Mouse (Mus musculus): ENCODE measurements around the gene Fam131c.

GRCm38 (mm10) chr4:141406516-141407299 is 38.7 kb downstream of the Fam131c start:
- TF ChIP-seq GATA1 (IDR thresholded peaks at IDR 0.05; ENCODE audit: borderline replicate concordance, low read length) (no peak), FLI1 (IDR thresholded peaks at IDR 0.05; ENCODE audit: low read length) (no peak)
